Mouse (Mus musculus): ENCODE data around the gene Tekt2. TPM values are rescaled to one million over a fixed set of nuclear protein-coding genes. Genes with fewer than 3 reads are reported as not detected.

Gene Tekt2
- polyA plus RNA-seq, 1 experiment from 2014 or later = 0.26 TPM

DNA sequence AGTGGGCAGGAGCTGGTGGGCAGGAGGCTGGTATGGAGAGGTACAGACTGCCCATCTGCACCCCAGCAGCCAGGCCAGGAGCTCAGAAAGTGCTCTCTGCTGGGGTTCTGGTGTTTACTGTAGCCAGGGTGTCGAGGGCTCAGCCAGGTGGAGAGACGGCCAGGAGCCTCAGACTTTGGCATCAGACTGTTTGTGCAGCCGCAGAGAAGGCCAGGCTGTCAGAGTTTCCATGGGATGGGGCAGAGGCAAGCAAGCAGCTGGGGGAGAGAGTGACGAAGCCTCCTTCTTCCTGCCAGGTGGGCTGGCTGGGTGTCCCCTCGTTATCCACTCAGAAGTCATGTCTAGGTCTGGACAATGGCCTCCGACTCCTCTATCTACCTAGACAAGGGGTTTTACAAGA lies 30.3 kb downstream of the Tekt2 start:
- H3K9ac ChIP-seq (replicated peaks) = no peak overlapping the region
- TF ChIP-seq CTCF (IDR thresholded peaks at IDR 0.05; ENCODE audit: low read depth) (no peak), EP300 (IDR thresholded peaks at IDR 0.05; ENCODE audit: low read depth) (no peak)
- no peak overlapping the region for H3K4me2 ChIP-seq (ENCODE audit: low read depth, low read length)
- peaks cover 8% of the 10 kb centered on the region for H3K4me1 ChIP-seq (ENCODE audit: insufficient read depth)
- 50% methylated on average over 6 of the region's 6 CpGs for WGBS (ENCODE audit: insufficient replicate concordance)
- no peaks in the 10 kb centered on the region for H3K36me3 ChIP-seq (replicated peaks; ENCODE audit: insufficient read depth, low read length)
- no peaks in the 10 kb centered on the region for H3K9me3 ChIP-seq (ENCODE audit: low read length)
- peaks cover 27% of the 10 kb centered on the region for H3K27me3 ChIP-seq (ENCODE audit: insufficient read depth, low read length)
- no peak for ATAC-seq
- no peak for DNase-seq
- H3K27ac ChIP-seq (ENCODE audit: low read depth) = no peak overlapping the region
- H3K4me3 ChIP-seq (ENCODE audit: low read depth, low read length) = no peak overlapping the region

- Histone ChIP-seq H3K4me3 (ENCODE audit: low read depth, low read length) (no peak overlapping the region), H3K4me2 (ENCODE audit: low read depth, low read length) (no peak overlapping the region), H3K27me3 (ENCODE audit: insufficient read depth, low read length) (peaks cover 30% of the 10 kb centered on the region), H3K9ac (replicated peaks) (no peak overlapping the region), H3K36me3 (replicated peaks; ENCODE audit: insufficient read depth, low read length) (no peaks in the 10 kb centered on the region), H3K27ac (ENCODE audit: low read depth) (no peak overlapping the region), H3K9me3 (ENCODE audit: low read length) (no peaks in the 10 kb centered on the region), H3K4me1 (ENCODE audit: insufficient read depth) (peaks cover 2% of the 10 kb centered on the region)
- TF ChIP-seq EP300 (IDR thresholded peaks at IDR 0.05; ENCODE audit: low read depth) (no peak), CTCF (IDR thresholded peaks at IDR 0.05; ENCODE audit: low read depth) (no peak)
- ATAC-seq (no peak), DNase-seq (no peak)
- WGBS (ENCODE audit: insufficient replicate concordance) = 39% methylated on average over 13 of the region's 13 CpGs
Measured at GRCm38 (mm10) chr4:126291196-126291595, 34.3 kb downstream of the Tekt2 start.

GRCm38 (mm10) chr4:126290314-126290713 lies 35.2 kb downstream of the Tekt2 start:
- TF ChIP-seq EP300 (IDR thresholded peaks at IDR 0.05; ENCODE audit: low read depth) (no peak), CTCF (IDR thresholded peaks at IDR 0.05; ENCODE audit: low read depth) (no peak)
- no peak overlapping the region for H3K27ac ChIP-seq (ENCODE audit: low read depth)
- DNase-seq (no peak), ATAC-seq (no peak)
- H3K4me3 ChIP-seq (ENCODE audit: low read depth, low read length) = no peak overlapping the region
- WGBS (ENCODE audit: insufficient replicate concordance) = 77% methylated on average over 8 of the region's 8 CpGs
- no peak overlapping the region for H3K4me2 ChIP-seq (ENCODE audit: low read depth, low read length)
- H3K4me1 ChIP-seq (ENCODE audit: insufficient read depth) = peaks cover 5% of the 10 kb centered on the region
- peaks cover 32% of the 10 kb centered on the region for H3K27me3 ChIP-seq (ENCODE audit: insufficient read depth, low read length)
- H3K36me3 ChIP-seq (replicated peaks; ENCODE audit: insufficient read depth, low read length) = no peaks in the 10 kb centered on the region
- H3K9ac ChIP-seq (replicated peaks) = no peak overlapping the region
- H3K9me3 ChIP-seq (ENCODE audit: low read length) = no peaks in the 10 kb centered on the region

GRCm38 (mm10) chr4:126288085-126288666 lies 37.3 kb downstream of the Tekt2 start:
- TF ChIP-seq CTCF (IDR thresholded peaks at IDR 0.05; ENCODE audit: low read depth) (no peak), EP300 (IDR thresholded peaks at IDR 0.05; ENCODE audit: low read depth) (no peak)
- Histone ChIP-seq H3K4me1 (ENCODE audit: insufficient read depth) (peaks cover 5% of the 10 kb centered on the region), H3K27ac (ENCODE audit: low read depth) (no peak overlapping the region), H3K27me3 (ENCODE audit: insufficient read depth, low read length) (peaks cover 48% of the 10 kb centered on the region), H3K9me3 (ENCODE audit: low read length) (no peaks in the 10 kb centered on the region), H3K4me2 (ENCODE audit: low read depth, low read length) (peak overlapping the region; percentile 6; the same call in 1 of the 2 replicates), H3K4me3 (ENCODE audit: low read depth, low read length) (no peak overlapping the region), H3K9ac (replicated peaks) (no peak overlapping the region), H3K36me3 (replicated peaks; ENCODE audit: insufficient read depth, low read length) (no peaks in the 10 kb centered on the region)
- ATAC-seq (no peak), DNase-seq (no peak)
- WGBS (ENCODE audit: insufficient replicate concordance) = 37% methylated on average over 17 of the region's 17 CpGs

DNA sequence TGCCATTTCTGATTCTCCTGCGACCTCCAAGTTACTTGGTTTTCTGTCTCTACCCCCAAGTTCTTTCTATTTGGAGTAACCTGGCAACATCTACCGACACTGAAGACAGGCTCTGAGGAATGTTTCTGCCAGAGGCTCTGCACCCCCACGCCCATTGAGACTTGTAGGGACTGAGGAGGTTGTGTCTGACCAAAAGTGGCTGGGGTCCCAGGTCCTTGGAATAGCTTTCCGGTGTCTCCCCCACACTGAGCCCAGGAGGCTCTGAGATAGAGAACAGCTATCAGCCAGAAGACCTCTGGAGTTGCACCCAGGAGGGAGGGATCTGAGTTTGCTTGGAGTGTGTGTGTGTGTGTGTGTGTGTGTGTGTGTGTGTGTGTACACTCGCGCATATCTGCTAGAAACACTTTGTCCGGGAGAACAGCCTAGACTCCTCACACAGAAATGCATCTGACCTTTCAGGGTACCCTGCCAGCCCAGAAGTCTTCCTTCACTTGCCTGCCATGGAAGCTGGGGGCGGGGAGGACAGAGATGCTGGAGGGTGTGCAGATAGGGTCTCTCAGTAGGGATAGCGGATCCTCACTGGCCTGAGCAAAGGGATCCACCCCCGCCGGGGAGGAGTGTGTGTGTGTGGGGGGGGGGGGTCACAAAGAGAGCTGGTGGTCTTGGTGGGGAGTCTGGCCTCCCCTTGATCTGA lies 38.0 kb downstream of the Tekt2 start:
- ATAC-seq (no peak), DNase-seq (no peak)
- no peak overlapping the region for H3K4me3 ChIP-seq (ENCODE audit: low read depth, low read length)
- no peak overlapping the region for H3K9ac ChIP-seq (replicated peaks)
- 29% methylated on average over 11 of the region's 11 CpGs for WGBS (ENCODE audit: insufficient replicate concordance)
- no peak for TF ChIP-seq CTCF (IDR thresholded peaks at IDR 0.05; ENCODE audit: low read depth)
- TF ChIP-seq EP300 (IDR thresholded peaks at IDR 0.05; ENCODE audit: low read depth) = no peak
- no peak overlapping the region for H3K27ac ChIP-seq (ENCODE audit: low read depth)
- H3K9me3 ChIP-seq (ENCODE audit: low read length) = no peaks in the 10 kb centered on the region
- H3K4me1 ChIP-seq (ENCODE audit: insufficient read depth) = peaks cover 5% of the 10 kb centered on the region
- peaks cover 50% of the 10 kb centered on the region for H3K27me3 ChIP-seq (ENCODE audit: insufficient read depth, low read length)
- no peaks in the 10 kb centered on the region for H3K36me3 ChIP-seq (replicated peaks; ENCODE audit: insufficient read depth, low read length)
- H3K4me2 ChIP-seq (ENCODE audit: low read depth, low read length) = no peak overlapping the region

DNA sequence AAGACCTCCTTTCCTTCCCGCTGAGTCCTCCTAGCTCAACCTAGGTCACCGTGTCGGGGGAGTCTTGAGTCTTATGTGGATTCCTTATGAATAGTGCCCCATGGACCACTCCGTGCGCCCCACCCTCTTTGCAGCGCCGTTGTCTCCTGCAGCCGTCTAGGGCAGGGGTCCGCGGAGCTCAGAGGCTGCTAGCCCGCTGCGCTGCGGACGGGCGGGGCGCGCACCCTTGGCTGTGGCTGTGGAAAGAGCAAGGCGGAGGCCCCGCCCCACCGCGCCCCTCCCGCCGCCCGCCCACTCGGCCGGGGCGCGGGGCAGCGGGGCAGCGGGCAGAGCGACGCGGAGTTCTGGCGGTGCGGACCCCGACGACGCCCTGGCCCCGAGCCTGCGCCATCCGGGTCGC lies 39.0 kb downstream of the Tekt2 start, which contains the start of gene Col8a2:
Gene Col8a2 (plus strand): TSS at position 302 of the 400 bp plus-strand sequence.
- TF ChIP-seq CTCF (IDR thresholded peaks at IDR 0.05; ENCODE audit: low read depth) (no peak), EP300 (IDR thresholded peaks at IDR 0.05; ENCODE audit: low read depth) (no peak)
- Histone ChIP-seq H3K9me3 (ENCODE audit: low read length) (no peaks in the 10 kb centered on the region), H3K27ac (ENCODE audit: low read depth) (no peak within 1 kb of the TSS), H3K4me1 (ENCODE audit: insufficient read depth) (peaks cover 5% of the 10 kb centered on the region), H3K4me3 (ENCODE audit: low read depth, low read length) (peak within 1 kb of the TSS; percentile 38), H3K36me3 (replicated peaks; ENCODE audit: insufficient read depth, low read length) (no peaks in the 10 kb centered on the region), H3K9ac (replicated peaks) (no peak within 1 kb of the TSS), H3K27me3 (ENCODE audit: insufficient read depth, low read length) (peaks cover 50% of the 10 kb centered on the region), H3K4me2 (ENCODE audit: low read depth, low read length) (peak within 1 kb of the TSS; percentile 64)
- DNase-seq (peak; percentile 37), ATAC-seq (no peak)
- WGBS (ENCODE audit: insufficient replicate concordance) = 3% methylated on average over 24 of the region's 42 CpGs
